In genomic region chr4:131968873-131969272, GRCm38 (mm10) we compare ENCODE assay signal across 11 mouse cellular contexts. TPM values are rescaled to one million over a fixed set of nuclear protein-coding genes. Genes with fewer than 3 reads are reported as not detected.
DNase-seq lines count a peak whose midpoint lies in the region; ATAC-seq and TF ChIP-seq lines count a peak whose summit lies in the region.
"Had no signal": no experiment of that assay in that cellular context is flagged by ENCODE, and none has a peak within 500 bp of the region (broad histone marks: within the 10 kb centered on the region; RNA-seq: fewer than 3 reads in every experiment).

No protein-coding gene starts in this region.

- intact Hi-C loops in heart, postnatal 36 days (cut with DNase I) = loop anchor here (2.0 kb wide), 1 partner anchor 108 kb away; no protein-coding TSS in a partner anchor

- H3K36me3 ChIP-seq in lung, embryonic 14.5 days (ENCODE audit: insufficient read depth) = peaks cover 50% of the 10 kb centered on the region

- peak; percentile 31; the same call in 1 of the 2 replicates for TF ChIP-seq CTCF in lung, embryonic 14.5 days (IDR thresholded peaks at IDR 0.05; ENCODE audit: low read depth)
- TF ChIP-seq CTCF in cortical plate, adult 2 months (IDR thresholded peaks at IDR 0.05; ENCODE audit: extremely low read depth, insufficient read depth, low read length) = peak; percentile 27; the same call in 1 of the 2 replicates

- no peak overlapping the region for H3K27ac ChIP-seq in lung, embryonic 14.5 days (ENCODE audit: low read depth)
- no peak overlapping the region for H3K27ac ChIP-seq in cortical plate, adult 2 months (ENCODE audit: insufficient read depth, low read length)

- 78% methylated on average over 2 of the region's 2 CpGs for WGBS in lung, embryonic 14.5 days

- H3K4me3 ChIP-seq in lung, embryonic 14.5 days (ENCODE audit: low read depth, low read length) = no peak overlapping the region
- H3K4me3 ChIP-seq in cortical plate, adult 2 months (ENCODE audit: insufficient read depth, low read length) = no peak overlapping the region

- H3K4me1 ChIP-seq in lung, embryonic 14.5 days (ENCODE audit: insufficient read depth) = no peaks in the 10 kb centered on the region
- peaks cover 2% of the 10 kb centered on the region; the same call in 1 of the 2 replicates for H3K4me1 ChIP-seq in cortical plate, adult 2 months (ENCODE audit: control insufficient read depth, insufficient read depth, low read length)

- ATAC-seq in lung, embryonic 14.5 days (ENCODE audit: insufficient read depth) = peak; percentile 54
- ATAC-seq: midbrain, embryonic 16.5 days had no signal

- H3K9ac ChIP-seq in lung, embryonic 14.5 days = no peak overlapping the region

- H3K9me3 ChIP-seq in lung, embryonic 14.5 days (ENCODE audit: low read depth, low read length) = no peaks in the 10 kb centered on the region

- peak; percentile 82 for DNase-seq in heart, adult 11 months
- no peak for DNase-seq in heart, postnatal 36 days
- peak; percentile 65 for DNase-seq in lung, embryonic 14.5 days
- DNase-seq in lung, postnatal 25 days (ENCODE audit: low spot score) = no peak
- DNase-seq in lung, postnatal 36 days = peak; percentile 15
- no peak for DNase-seq in spleen, postnatal 4 days (ENCODE audit: low spot score in 2 of 2)
- no peak for DNase-seq in adrenal gland, postnatal 36 days
- DNase-seq: right cerebral cortex, adult 18-20 months; thymus, adult 2 months had no signal

- no peak overlapping the region for H3K4me2 ChIP-seq in lung, embryonic 14.5 days

- no peak for TF ChIP-seq POLR2A in cortical plate, adult 2 months (IDR thresholded peaks at IDR 0.05; ENCODE audit: extremely low read depth, insufficient read depth, low read length)

- H3K27me3 ChIP-seq in lung, embryonic 14.5 days (ENCODE audit: insufficient read depth, low read length) = no peaks in the 10 kb centered on the region

RNA-seq across cellular contexts. Expression of gene Tmem200b, which starts 47.3 kb away (rescaled TPM):
- total RNA-seq in heart, postnatal 36 days (2021) = 1 to 10 TPM; 6.5 to 8.6 TPM
- 2.6 and 3.1 TPM in 2 replicates for polyA plus RNA-seq in lung, embryonic 14.5 days (2014; fragmentation: Nextera tagmentation; extraction: Ambion mirVana)
- 6.2 and 9.0 TPM in 2 replicates for polyA plus RNA-seq in cortical plate, adult 2 months (2012; rRNA removed)
- 1 to 10 TPM; 8.8 to 9.7 TPM for total RNA-seq in adrenal gland, postnatal 36 days (2021)

Comparison
In these comparisons a context has a peak if more than half of its experiments do, and no peak if none do; other contexts are left out.
1. DNase-seq: peak in heart, adult 11 months (single experiment), lung, embryonic 14.5 days (single experiment) and lung, postnatal 36 days (single experiment); none in heart, postnatal 36 days (0 of 2), lung, postnatal 25 days (single experiment), spleen, postnatal 4 days (0 of 2) and adrenal gland, postnatal 36 days (0 of 2).